Mouse (Mus musculus): ENCODE measurements around the gene Taar7b.
A peak's percentile ranks its signal among the peaks of the same experiment; 100 is the strongest.

Gene Taar7b

DNA sequence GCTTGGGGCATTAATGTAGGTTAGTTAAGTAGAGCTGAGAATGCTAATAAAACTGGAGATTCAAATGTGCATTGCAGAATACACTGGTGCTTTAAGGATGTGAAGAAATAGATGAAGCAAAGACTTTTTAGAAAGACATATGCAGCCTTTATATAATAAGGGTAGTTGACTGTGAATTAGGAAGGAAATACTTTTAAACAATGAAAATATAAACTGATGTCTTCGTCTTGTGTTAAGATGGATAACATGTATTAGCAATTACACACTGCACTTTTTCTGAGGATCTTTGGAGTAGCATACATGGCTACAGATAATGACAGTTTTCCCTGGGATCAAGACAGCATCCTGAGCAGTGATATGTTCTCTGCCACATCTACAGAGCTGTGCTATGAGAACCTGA is at the start of gene Taar7b:
TSS of gene Taar7b (plus strand) at position 301 of the 400 bp plus-strand sequence.
- DNase-seq: no peak

DNA sequence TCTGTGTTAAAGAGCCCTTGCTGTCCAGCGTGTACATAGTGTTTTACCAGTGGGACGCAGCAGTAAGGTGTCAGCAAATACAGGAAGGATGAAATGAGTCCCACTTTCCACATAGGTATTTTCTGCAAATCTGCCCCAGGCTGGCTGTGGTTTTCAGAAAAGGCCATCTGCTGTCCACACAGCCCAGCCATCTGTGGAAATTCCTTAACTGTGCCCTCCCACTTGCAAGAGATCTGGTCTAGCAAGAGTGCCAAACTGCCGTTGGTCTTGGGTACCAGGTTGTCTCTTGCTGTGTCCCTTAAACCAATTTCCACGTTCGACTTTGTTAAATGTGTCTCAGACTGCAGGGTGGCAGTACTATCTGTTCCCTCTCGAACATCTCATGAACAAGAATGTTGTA is 48.0 kb upstream of the Taar7b start:
- DNase-seq: no peak

DNA sequence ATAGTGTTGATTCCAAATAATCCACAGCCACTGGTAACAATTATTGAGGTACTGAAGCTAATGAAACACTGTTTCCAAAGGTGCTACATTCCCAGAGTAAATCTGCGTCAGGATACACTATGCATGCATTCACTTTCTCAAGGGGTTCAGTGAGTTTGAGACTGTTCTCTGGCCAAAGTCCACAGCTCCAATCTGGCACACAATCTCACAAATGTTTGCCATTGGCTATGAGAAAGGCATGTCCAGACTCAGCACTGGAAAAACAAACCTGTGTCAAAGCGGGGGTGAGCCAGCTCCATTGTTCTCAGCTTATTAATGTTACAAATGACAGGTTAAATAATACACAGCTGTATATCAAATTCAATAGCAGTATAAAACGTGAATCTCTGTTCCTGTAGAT is 40.7 kb upstream of the Taar7b start:
- DNase-seq: no peak

DNA sequence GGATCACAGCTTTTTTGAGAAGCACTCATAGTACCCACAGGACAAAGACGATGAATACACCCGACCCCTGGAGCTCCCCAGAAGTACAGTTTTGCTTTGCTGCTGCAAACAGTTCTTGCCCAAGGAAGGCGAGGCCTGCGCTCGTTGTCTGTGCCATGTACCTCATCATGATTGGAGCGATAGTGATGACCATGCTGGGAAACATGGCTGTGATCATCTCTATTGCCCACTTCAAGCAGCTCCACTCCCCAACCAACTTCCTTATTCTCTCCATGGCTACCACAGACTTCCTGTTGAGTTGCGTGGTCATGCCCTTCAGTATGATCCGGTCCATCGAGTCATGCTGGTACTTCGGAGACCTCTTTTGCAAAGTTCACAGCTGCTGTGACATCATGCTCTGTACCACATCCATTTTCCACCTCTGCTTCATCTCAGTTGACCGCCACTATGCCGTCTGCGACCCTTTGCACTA is 39.3 kb upstream of the Taar7b start, which contains the start of gene Taar4:
TSS of gene Taar4 (plus strand) at position 51 of the 472 bp plus-strand sequence.
- DNase-seq: no peak

DNA sequence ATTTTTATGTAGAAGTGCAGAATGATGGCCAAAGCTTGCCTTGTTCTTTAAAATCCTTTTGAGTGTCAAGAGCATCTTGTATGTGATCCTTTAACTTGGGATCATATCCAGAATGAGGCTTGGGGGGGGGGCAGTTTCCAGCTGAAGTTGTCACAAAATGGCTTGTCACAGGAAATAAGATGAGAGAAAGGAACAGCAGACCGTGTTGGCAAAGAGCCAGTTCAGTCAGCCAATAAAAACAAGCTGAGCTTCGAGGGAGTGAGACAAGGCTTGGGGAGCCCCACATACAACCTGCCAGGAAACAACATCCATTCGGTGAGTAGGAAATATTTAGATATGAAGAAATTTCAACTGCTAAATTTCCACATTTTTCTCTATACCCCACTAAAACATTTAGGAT is 36.3 kb upstream of the Taar7b start:
- peak; percentile 24 for DNase-seq

DNA sequence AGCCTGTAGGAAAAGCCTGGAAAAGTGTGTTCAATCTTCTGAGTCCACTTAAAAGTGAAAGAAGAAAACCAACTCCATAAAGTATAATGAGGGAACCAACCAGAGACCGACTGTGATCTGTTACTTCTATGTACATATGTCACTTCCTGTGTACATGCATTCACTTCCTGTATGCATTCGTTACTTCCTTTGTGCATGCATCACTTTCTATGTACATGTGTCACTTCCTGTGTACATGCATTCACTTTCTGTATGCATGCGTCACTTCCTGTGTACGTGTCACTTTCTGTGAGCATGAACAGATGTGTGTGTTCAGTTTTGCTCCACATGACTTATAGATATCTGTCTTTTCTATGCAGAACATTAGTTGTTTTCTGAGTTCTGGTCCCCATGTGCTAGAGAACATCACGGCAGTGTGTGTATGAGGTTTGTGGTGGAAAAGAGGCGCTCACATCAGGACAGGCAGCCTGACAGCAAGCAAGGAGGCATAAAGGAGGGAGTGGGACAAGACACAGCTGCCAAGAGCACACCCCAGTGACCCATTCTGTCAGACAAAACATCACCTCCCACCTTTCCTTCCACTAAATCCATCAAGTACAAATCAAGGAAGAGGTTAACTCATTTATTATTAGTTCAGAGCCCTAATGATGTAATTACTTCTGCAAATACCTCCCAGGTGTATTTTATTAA is 34.7 kb upstream of the Taar7b start:
- no peak for DNase-seq

DNA sequence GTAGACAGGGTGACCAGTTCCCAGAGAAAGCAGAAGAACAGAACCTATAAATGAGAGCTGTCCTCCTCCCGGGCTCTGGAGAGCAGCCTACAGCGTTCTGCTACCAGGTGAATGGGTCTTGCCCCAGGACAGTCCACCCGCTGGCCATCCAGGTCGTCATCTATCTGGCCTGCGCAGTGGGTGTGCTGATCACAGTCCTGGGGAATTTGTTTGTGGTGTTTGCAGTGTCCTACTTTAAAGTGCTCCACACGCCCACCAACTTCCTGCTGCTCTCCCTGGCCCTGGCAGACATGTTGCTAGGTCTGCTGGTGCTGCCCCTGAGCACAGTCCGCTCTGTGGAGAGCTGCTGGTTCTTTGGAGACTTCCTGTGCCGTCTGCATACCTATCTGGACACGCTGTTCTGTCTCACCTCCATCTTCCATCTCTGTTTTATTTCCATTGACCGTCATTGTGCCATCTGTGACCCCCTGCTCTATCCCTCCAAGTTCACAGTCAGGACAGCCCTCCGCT is 29.0 kb upstream of the Taar7b start, which contains the start of gene Taar5:
TSS of gene Taar5 (plus strand) at position 51 of the 510 bp plus-strand sequence.
- DNase-seq: no peak

DNA sequence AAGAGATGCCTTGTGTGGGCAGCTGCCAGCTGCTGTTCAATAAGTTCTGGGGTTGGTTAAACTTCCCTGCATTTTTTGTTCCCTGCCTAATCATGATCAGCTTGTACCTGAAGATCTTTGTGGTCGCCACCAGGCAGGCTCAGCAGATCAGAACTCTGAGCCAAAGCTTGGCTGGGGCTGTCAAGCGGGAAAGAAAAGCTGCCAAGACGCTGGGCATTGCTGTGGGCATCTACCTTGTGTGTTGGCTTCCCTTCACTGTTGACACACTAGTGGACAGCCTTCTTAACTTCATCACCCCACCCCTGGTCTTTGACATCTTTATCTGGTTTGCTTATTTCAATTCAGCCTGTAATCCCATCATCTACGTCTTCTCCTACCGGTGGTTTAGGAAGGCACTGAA is 28.5 kb upstream of the Taar7b start:
- DNase-seq: no peak

DNA sequence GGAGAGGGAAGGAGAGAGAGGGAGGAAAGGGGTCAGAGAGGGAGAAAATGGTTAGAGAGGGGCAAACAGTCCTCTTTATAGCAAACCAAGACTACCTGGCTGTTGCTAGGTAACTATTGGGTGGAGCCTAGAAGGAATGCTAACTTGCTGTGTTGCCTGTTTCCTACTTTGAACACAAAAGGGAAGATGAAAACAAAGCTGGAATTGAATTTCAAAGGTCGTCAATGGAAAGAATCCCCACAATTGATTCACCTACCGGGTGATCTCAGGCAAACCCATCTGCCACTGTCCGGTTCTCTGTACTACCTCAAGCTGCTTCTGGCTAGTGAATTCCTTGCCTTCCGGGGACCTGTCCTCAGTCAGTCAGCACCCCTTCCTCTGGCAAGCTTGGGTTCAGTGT is 21.8 kb upstream of the Taar7b start:
- no peak for DNase-seq

DNA sequence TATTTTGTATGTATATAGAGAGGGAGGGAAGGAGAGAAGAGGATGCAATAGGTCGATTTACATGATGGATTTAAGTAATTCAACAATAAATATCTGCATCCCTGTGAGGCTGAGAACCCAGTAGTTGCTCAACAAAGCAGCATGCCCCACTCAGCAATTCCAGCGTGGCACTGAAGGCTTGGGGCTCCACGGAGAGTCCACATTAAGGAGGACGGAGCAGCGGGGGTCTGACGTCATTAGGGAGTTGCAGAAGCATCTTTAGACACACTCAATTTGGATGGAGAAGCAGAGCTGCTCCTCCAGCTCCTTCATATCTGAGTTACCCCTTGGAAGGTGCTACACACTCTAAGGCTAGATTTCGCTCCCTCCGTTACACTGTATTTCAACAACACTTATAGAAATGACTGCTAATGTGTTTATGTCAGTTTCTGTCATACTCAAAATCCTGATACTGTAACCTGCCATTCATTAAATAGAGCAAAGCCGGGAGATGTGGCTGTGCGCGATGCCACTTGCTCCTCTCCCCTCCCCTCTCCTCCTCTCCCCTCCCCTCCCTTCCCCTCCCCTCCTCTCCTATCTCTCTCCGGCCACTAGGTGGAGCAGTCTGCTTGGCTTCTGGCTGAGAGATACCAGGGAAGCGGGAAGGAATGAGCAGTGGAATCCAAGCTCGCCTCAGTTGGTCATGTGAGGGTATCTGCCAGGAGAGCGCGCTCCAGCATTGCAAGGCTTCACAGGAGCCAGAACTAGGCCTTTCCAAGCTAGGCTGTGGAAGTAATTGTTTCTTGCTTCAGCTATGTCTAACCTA is 20.6 kb upstream of the Taar7b start:
- DNase-seq: peak; percentile 91

DNA sequence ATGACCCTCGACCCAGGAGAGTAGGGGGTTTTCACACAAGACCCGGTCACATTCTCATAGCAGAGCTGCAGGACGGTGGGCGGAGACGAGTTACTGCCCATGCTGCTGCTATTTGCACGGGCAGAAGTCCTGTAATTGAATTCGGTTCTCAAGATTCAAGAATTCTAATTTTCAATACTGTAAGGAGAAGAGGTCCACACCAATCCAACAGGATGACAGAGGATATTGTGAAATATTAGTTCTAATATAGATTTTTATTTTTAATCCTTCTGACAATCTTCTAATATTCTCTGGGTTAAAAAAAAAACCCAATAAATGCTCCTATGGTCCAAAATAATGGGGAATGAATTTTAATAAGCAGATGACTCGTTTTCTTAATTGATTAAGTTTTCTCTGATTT is 14.2 kb upstream of the Taar7b start, which contains the start of gene Taar6:
TSS of gene Taar6 (minus strand) at position 101 of the 400 bp plus-strand sequence.
- DNase-seq: no peak

DNA sequence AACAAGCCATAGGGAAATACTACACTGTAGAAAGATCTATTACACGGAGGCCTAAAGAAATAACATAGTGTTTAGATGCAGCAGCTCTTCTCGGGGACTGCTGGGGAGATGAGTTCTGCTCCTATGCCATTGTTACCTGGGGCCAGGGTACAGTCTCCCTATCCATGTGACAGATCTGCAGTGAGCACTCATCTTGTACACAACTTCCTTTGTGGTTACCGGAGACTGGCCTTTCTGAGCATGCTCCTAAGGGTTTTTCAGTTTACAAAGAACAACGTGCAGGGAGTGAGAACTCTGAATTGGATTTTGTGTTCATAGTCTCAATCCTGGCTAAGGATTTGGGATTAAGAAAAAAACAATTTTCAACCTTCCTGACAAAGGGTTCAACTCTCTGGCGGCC is 13.3 kb upstream of the Taar7b start:
- DNase-seq: no peak

DNA sequence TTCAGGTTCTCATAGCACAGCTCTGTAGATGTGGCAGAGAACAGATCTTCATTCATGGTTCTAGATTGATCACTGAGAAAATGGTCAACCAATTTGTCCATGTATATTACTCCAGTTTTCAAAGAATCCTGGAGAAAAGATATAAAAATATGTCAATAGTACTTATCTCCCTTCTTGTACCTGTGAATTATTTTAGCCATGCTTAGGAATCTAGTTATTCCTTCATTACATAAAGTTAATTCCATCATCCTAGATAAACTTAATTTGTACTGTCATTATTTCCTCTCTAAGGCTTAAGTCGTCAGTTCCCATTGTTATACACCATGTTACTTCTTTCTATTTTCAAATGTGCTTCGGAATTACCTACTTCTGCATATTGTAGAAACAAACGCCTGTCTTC is 6.4 kb upstream of the Taar7b start, which contains the start of gene Taar7a:
TSS of gene Taar7a (minus strand) at position 101 of the 400 bp plus-strand sequence.
- no peak for DNase-seq

DNA sequence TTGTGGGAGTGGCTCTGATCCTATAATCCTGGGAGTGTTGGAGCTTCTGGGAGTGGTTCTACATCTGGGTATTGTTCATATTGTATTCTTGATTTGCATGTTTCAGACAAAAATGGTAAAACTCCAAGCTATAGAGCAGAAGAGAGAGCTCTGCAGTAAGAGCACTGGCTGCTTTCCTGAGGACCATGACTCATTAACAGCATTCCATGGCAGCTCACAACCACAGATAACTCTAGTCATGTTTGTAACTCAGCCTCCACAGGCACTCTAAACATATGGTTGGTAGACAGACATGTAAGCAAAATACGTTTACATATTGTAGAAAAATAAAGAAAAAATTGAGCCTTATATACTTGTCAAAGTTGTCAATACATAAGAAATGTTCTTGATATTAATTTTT is 6.7 kb downstream of the Taar7b start:
- no peak for DNase-seq

DNA sequence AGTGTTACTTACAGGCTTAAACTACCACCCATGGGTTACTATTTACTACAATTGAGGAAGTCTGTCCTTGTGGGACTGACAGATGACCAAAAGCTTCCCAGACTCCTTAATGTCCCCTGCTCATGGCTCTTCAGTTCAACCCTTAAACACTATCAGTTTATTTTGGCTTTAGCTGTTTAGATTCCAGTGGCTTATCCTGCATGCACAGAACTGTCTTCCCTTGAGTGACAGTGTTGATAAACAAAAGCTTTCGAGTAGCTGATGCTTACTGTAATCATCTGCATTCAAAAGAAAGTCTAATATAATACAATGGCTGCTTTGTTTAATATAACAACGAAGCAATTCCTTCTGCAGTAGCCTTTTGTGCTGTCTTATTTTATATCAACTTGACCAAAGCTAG is 7.3 kb downstream of the Taar7b start:
- no peak for DNase-seq

DNA sequence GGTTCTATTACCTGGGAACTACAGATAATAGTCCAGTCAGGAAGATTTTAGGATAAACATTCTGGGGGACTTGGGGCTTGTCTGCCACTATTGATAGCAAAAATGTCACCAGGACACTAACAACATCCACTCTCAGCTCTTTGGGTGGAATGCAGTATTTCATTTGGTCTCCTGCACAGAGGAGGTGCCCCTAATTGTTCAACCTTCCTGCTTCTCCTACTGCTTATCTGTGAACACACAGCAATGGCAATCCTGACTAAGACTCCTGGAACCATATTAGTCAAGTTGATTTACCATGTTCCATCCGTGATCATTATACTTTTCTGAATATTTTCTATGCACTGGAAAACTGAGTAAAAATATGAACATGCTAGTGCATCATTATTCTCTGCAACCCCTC is 8.4 kb downstream of the Taar7b start:
- no peak for DNase-seq

DNA sequence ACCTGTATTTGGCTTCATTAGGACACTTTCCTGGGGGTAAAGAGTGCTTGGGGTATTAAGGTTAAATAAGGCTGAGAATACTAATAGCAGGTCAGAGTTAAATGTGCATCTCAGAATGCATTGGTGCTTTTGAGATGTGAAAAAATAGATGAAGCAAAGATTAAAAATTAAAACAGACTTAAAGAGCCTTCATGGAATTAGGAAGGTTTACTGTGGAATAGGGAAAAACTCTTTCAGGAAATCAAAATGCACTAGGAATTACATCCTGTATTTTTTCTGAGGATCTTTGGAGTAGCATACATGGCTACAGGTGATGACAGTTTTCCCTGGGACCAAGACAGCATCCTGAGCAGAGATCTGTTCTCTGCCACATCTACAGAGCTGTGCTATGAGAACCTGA is 27.2 kb downstream of the Taar7b start, which contains the start of gene Taar7d:
TSS of gene Taar7d (plus strand) at position 301 of the 400 bp plus-strand sequence.
- no peak for DNase-seq

DNA sequence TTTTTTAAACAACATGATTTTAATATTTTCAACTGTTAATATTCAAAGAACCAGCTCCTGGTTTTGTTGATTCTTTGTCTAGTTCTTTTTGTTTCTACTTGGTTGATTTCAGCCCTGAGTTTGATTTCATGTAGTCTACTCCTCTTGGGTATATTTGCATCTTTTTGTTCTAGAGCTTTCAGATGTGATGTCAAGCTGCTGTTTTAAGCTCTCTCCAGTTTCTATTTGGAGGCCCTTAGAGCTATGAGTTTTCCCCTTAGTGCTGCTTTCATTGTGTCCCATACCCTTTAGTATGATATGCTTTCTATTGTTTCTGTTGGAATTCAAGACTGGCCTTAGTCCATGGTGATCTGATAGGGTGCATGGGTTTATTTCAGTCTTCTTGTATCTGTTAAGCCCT is 31.6 kb downstream of the Taar7b start:
- DNase-seq: no peak

DNA sequence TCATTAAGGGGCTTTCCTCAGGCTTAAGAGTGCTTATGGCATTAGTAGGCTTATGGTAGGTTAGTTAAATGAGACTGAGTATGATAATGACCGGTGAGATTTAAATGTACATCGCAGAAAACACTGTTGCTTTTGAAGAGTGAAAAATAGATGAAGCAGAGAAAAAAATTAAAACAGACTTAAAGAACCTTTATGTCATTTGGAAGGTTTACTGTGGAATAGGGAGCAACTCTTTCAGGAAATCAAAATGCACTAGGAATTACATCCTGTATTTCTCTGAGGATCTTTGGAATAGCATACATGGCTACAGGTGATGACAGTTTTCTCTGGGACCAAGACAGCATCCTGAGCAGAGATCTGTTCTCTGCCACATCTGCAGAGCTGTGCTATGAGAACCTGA is 37.6 kb downstream of the Taar7b start, which contains the start of gene Taar7e:
TSS of gene Taar7e (plus strand) at position 301 of the 400 bp plus-strand sequence.
- peak; percentile 52 for DNase-seq

DNA sequence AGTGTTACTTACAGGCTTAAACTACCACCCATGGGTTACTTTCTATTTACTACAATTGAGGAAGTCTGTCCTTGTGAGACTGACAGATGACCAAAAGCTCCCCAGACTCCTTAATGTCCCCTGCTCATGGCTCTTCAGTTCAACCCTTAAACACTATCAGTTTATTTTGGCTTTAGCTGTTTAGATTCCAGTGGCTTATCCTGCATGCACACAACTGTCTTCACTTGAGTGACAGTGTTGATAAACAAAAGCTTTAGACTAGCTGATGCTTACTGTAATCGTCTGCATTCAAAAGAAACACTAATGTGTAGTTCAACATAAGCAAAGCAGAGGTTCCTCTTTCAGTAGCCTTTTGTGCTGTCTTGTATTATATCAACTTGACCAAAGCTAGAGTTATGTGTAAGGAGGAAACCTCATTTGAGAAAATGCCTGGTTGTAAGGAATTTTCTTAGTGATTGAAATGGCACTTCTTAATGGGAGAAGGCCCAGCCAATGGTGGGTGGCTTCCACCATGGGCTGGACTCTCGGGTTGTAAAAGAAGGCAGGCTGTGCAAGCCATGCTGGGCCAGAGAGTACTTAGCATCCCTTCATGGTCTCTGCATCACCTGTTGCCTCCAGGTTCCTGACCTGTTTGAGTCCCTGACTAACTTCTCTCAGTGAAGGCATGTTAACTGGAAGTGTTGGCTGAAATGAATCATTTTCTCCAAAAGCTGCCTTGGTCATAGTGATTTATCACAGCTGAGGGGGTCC is 40.6 kb downstream of the Taar7b start:
- no peak for DNase-seq

DNA sequence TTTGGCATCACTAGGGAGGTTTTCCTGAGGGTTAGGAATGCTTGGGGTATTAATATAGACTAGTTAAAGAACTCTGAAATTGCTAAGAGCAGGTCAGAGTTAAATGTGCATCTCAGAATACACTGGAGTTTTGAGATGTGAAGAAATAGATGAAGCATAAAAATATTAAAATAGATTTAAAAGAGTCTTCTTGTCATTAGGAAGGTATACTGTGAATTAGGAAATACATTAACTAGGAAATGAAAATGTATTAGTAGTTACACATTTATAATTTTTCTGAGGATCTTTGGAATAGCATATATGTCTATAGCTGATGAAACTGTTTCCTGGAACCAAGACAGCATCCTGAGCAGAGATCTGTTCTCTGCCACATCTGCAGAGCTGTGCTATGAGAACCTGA is 49.5 kb downstream of the Taar7b start, which contains the start of gene Taar7f:
TSS of gene Taar7f (plus strand) at position 301 of the 400 bp plus-strand sequence.
- DNase-seq: no peak
